Mouse (Mus musculus) frontal cortex, adult 2 months (tissue): ENCODE measurements around the gene Exph5. TPM values are rescaled to one million over a fixed set of nuclear protein-coding genes. Genes with fewer than 3 reads are reported as not detected.

Experiments used
- DNase-seq, 2 experiments: peaks; one replicate each; pipeline ENCODE4 v3.0.0; 2022; ENCODE audit warnings: low spot score in 1 of 2; ENCODE audit errors: extremely low spot score in 1 of 2
- polyA plus RNA-seq: library from polyadenylated mRNA; depleted of rRNA; stranded (reverse); fragments of >200 nt; gene quantifications from 2 replicates; pipeline ENCODE4 v1.2.3, GENCODE M21; 2012; rRNA removed

Exph5 gene
- polyA plus RNA-seq: 3.4 and 4.0 TPM in 2 replicates

DNA sequence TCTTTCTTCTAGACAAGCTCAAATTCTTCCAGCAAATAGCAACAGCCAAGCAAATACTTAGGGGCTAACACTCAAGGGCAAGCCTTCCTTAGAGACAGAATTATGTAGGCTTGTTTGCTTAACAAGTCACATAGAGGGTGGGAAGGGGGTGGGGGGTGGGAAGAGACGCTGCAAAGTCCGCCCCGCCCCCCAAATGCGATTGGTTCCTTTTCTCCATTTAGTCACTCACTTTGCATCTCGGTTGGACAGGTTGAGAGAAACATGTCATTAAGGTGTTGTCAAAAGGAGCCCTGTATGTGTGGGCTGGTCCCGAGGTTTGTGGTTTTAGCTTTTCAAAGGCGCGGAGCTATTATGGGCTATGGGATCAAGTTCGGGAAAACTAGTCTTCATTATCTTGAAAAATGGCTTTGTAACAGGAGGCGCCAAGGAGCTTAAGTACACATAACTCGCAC lies at the start of gene Exph5:
Exph5 (plus strand) TSS at position 402 of the 452 bp plus-strand sequence.
- DNase-seq: peak; percentile 26 to 62

DNA sequence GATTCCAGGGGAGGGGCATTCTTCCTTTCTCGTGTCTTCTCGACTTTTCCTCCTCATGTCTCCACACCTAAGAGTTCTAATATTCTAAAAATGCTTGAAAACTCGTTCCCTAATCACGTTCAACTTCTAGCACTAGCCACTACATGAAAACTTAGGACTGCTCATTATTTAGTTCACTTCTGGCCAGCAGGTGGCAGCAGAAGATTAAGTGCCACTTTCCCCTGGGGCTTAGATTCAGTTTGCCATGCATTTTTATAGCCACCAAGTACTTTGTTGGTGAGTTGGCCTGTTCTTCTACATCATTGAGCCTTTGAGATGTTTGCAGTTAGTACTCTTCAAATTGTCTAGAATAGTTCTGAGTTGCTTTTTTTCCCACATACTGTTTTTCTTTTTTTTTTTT lies 47.1 kb upstream of the Exph5 start:
- DNase-seq: peak; percentile 60 to 91

DNA sequence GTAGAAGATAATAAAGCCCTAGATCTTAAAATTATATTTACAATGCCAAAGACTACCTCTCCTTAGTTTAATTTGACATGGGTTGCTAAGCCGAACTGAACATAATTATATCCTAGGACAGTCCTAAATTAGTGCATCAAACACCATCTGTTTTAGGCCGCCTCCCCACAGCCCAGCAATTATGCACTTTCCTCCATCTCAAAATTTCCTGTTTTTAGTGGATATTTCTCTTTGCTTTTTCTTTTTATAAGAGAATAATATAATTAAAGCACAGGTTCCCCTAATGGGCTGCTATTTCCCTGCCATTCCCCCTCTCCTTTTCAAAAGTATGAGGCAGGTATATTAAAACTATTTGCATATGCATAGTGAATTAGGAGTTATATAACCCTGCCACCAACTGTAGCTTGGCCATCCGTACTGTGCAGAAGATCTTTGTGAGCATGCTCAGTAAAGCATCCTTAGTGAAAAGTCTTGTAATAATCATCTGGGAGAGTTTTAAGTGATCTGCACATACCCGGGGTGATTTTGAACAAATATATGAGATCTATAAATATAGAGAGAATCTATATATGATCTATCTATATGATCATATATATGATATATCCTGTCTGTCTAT lies 44.7 kb upstream of the Exph5 start:
- DNase-seq: peak in 1 of 2 experiments; percentile 51

DNA sequence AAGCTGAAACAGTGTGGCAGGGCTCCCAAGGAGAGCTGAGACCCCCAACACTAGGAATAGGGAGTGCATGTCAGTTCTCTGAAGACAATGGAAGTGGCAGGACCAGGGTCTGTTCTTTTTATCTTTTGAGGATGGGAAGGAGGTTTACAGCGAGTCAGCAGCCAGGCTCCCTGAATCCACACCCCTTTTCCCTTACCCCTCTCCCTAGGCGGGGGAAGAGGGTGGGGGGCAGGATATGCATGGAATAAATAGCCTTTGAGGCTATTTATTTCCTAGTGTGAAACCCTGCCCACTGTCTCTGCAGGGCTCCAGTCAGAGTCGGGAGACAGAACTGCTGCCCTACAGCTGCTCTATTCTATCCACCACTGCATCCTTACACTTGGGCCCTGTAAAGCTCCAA lies 43.7 kb upstream of the Exph5 start:
- DNase-seq: peak in 1 of 2 experiments; percentile 33

- no peak for DNase-seq
Observed at GRCm38 (mm10) chr9:53258199-53258598, 43.3 kb upstream of the Exph5 start.

GRCm38 (mm10) chr9:53264387-53264786 lies 37.1 kb upstream of the Exph5 start:
- DNase-seq: no peak

DNA sequence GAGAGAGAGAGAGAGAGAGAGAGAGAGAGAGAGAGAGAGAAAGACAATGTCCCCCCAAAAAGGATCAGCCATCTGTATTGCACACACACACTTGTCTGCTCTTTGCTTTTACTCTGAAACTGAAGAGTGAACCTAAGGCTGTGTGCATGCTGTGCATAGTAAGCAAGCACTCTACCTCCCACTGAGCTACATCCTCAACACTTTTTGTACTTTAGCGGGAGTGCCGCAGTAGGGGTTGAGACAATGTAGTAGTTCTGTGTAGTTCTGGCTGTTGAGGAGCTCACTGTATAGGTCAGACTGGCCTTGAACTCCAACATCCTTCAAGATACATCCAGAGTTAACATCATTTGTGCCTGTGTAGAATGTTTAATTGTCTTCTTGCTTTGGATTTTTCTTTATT lies 35.9 kb upstream of the Exph5 start:
- DNase-seq: no peak

DNA sequence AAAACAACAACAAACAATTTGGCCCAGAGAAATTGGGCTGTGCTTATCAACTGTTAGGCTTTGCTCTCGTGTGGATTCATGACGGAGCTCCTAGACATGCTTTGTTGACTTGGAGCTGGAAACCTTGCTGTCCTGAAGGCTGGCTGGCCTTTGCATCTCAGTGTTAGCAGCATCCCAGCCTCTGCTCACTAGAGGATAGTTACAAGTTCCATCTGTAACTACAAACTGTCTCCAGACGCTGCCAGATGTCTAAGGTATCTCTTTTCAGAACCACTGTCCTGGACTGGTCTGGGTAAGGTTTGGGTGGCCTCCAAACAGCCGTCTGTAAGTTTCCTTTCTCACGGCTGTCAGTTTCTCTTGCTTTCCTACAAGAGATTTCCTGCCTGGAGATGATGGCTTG lies 33.4 kb upstream of the Exph5 start:
- no peak for DNase-seq

DNA sequence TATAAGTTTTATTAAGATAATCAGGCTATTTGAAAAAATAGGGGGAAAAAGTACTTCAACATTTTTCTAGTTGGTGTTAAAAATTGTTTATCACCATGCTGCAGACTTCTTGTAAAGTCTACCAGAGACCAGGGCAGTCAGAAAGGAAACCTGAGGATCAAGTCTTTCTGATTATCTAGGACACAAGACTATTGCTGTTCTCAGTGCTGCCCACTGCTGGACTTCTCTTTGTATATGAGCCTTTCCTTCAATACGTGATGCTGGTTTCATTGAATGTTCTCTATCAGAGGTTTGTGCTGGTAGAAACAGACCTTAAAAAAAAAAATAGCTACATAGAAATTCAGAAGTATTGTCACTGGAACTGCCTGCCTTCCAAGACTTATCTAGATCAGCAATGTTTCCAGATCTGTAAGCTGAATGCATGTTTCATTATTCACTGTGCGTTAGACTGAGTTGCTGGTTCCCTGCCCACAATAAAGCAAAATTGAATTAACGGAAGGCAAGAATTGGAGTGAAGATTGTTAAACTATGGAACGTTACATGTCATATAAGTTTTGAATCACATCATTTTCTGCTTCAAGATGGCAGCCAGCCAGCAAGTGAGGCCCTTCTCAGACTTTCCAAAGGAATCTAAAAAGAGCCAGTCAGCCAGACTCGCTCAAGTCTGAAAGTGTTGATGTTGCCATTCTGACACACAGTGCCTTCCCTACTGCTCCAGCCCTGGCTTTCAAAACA lies 32.6 kb upstream of the Exph5 start:
- DNase-seq: no peak

- no peak for DNase-seq
Observed at GRCm38 (mm10) chr9:53269466-53269755, 32.1 kb upstream of the Exph5 start.

GRCm38 (mm10) chr9:53271281-53272022 lies 30.0 kb upstream of the Exph5 start:
- no peak for DNase-seq

GRCm38 (mm10) chr9:53272207-53272606 lies 29.3 kb upstream of the Exph5 start:
- DNase-seq: no peak

GRCm38 (mm10) chr9:53272714-53273113 lies 28.8 kb upstream of the Exph5 start:
- no peak for DNase-seq

- DNase-seq: no peak
Observed at GRCm38 (mm10) chr9:53276381-53276780, 25.1 kb upstream of the Exph5 start.

DNA sequence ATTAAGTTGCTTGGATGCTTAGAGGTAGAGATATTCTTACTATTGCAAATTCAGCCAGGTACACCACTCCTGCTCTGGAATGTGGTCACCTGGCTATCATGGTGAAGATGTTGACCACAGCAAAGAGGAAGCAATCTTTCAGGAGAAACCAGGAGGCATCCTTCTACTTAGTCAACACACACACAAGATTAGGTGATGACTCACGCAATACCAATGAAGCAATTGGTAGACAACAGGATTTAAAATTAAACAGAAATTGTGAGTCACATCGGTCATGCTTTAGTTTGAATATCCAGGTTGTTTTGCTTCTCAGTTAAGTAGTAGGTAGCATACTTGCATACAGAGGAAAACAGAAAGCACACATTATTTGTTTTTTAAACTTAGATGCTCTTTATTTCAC lies 22.5 kb upstream of the Exph5 start:
- no peak for DNase-seq

GRCm38 (mm10) chr9:53286793-53287192 lies 14.7 kb upstream of the Exph5 start:
- peak in 1 of 2 experiments; percentile 26 for DNase-seq

- no peak for DNase-seq
Observed at GRCm38 (mm10) chr9:53290006-53290405, 11.5 kb upstream of the Exph5 start.

- peak in 1 of 2 experiments; percentile 22 for DNase-seq
Observed at GRCm38 (mm10) chr9:53292833-53293232, 8.6 kb upstream of the Exph5 start.

DNA sequence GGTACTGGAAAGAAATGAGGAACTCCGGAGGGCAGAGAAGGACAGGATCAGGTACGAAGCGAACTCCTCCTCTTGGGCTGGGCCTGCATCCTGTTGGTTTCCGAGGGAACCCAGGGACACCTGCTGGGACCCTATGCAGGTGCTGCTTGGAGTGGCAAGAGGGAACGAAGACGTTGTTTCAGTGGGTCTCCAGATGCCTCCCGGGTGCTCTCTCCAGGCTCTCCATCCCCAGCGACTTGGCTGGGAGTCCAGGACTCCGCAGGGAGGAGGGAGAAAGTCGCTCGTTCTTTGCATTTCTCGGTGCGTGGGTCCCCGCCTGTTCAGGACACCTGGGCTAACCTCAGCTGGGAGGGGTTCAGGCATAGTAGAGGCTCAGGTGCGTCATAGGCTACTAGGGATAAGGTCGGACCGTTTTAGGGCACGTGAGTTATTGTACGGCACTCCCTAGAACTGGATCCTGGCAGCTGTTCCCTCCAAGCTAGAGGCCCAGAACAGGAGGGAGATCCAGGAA lies 386 bp downstream of the Exph5 start:
- DNase-seq: peak in 1 of 2 experiments; percentile 35

DNA sequence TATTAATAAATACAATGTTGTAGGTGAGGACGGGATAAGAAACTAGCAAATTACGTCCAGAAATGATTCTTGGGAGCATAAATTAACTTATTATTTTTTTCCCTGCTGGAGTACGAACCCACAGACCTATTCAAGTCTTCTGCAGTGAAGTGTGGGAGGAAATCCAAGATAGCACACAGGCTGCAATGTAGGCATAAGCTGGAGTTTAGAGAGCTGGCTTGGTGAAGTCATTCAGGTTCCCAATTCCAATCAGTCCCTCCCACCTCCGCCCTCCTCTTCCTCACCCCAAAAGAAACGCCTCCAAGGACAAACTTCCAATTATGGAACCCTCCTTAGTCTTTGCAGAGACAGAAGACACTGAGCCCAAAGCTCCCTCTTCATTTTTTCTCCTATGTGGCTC lies 945 bp downstream of the Exph5 start:
- DNase-seq: peak; percentile 44 to 45

DNA sequence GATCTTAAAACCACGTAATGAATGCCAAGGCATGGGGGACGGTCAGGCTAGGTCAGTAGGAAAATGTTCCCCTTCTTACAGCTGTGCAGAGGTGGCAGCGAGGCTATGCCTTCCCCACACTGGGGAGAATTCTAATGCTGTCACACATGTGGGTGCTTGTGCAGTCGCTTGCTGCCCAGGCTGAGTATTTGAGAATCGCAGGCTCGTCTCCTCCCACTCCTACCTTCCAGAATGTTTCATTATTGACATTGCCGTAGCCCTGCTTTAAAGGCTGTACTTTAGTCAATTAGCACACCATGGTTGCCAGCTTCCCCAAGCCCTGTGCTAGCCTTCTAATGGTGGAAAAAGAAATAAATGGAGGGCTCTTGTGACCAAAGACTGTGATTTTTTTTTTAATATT lies 6.4 kb downstream of the Exph5 start:
- peak in 1 of 2 experiments; percentile 21 for DNase-seq
